ENCODE assay signal across 13 mouse cellular contexts in genomic region chr12:80005227-80005919, GRCm38 (mm10).
DNase-seq lines count a peak whose midpoint lies in the region; ATAC-seq and TF ChIP-seq lines count a peak whose summit lies in the region.
"Had no signal": no experiment of that assay in that cellular context is flagged by ENCODE, and none has a peak within 500 bp of the region (broad histone marks: within the 10 kb centered on the region; RNA-seq: fewer than 3 reads in every experiment).

No protein-coding gene starts in this region.

- no peak overlapping the region for H3K27ac ChIP-seq in liver, embryonic 14.5 days
- H3K27ac ChIP-seq in liver, embryonic 11.5 days (ENCODE audit: low read depth, low read length): no peak overlapping the region
- peak overlapping the region; percentile 76 for H3K27ac ChIP-seq in heart, embryonic 12.5 days (ENCODE audit: poor library complexity, severe bottlenecking)
- no peak overlapping the region for H3K27ac ChIP-seq in stomach, postnatal 0 days (replicated peaks)
- no peak overlapping the region for H3K27ac ChIP-seq in midbrain, postnatal 0 days (ENCODE audit: low read depth, low read length)
- H3K27ac ChIP-seq: forebrain, embryonic 15.5 days; neural tube, embryonic 15.5 days had no signal

- H3K27me3 ChIP-seq in liver, embryonic 14.5 days (ENCODE audit: control insufficient read depth, insufficient read depth, low read length): no peaks in the 10 kb centered on the region
- H3K27me3 ChIP-seq in liver, embryonic 11.5 days (replicated peaks; ENCODE audit: control insufficient read depth, insufficient read depth, low read length): no peaks in the 10 kb centered on the region
- no peaks in the 10 kb centered on the region for H3K27me3 ChIP-seq in heart, embryonic 12.5 days (replicated peaks)
- H3K27me3 ChIP-seq in stomach, postnatal 0 days (ENCODE audit: control insufficient read depth, insufficient read depth, low read length): no peaks in the 10 kb centered on the region
- no peaks in the 10 kb centered on the region for H3K27me3 ChIP-seq in midbrain, postnatal 0 days (ENCODE audit: insufficient read depth, low read length)
- H3K27me3 ChIP-seq: forebrain, embryonic 15.5 days; neural tube, embryonic 15.5 days had no signal

- WGBS in liver, embryonic 14.5 days (ENCODE audit: insufficient replicate concordance): 76% methylated on average over 13 of the region's 13 CpGs
- WGBS in liver, embryonic 11.5 days: 85% methylated on average over 13 of the region's 13 CpGs
- WGBS in heart, embryonic 12.5 days: 86% methylated on average over 13 of the region's 13 CpGs
- WGBS in stomach, postnatal 0 days: 77% methylated on average over 13 of the region's 13 CpGs
- 89% methylated on average over 13 of the region's 13 CpGs for WGBS in midbrain, postnatal 0 days

- no peak overlapping the region for H3K4me2 ChIP-seq in liver, embryonic 14.5 days (ENCODE audit: low read depth)
- H3K4me2 ChIP-seq in liver, embryonic 11.5 days: no peak overlapping the region
- no peak overlapping the region for H3K4me2 ChIP-seq in heart, embryonic 12.5 days
- no peak overlapping the region for H3K4me2 ChIP-seq in stomach, postnatal 0 days (replicated peaks; ENCODE audit: low read depth)
- H3K4me2 ChIP-seq in midbrain, postnatal 0 days (ENCODE audit: low read depth, low read length, poor library complexity, severe bottlenecking): no peak overlapping the region
- H3K4me2 ChIP-seq: forebrain, embryonic 15.5 days; neural tube, embryonic 15.5 days had no signal

- intact Hi-C loops in heart, postnatal 14 days (cut with DNase I): no loop called here

- H3K9ac ChIP-seq in liver, embryonic 14.5 days (replicated peaks): no peak overlapping the region
- H3K9ac ChIP-seq in liver, embryonic 11.5 days (ENCODE audit: low read depth, low read length): no peak overlapping the region
- no peak overlapping the region for H3K9ac ChIP-seq in heart, embryonic 12.5 days
- no peak overlapping the region for H3K9ac ChIP-seq in stomach, postnatal 0 days (ENCODE audit: low read length)
- H3K9ac ChIP-seq in midbrain, postnatal 0 days (replicated peaks; ENCODE audit: low read length, poor library complexity, severe bottlenecking): no peak overlapping the region
- H3K9ac ChIP-seq: forebrain, embryonic 15.5 days; neural tube, embryonic 15.5 days had no signal

- DNase-seq in heart, adult 11 months: peak; percentile 97
- no peak for DNase-seq in heart, postnatal 14 days
- DNase-seq in liver, embryonic 14.5 days (ENCODE audit: low read depth in 3 of 3, low spot score in 3 of 3): no peak
- DNase-seq in liver, embryonic 11.5 days (ENCODE audit: low spot score): no peak
- no peak for DNase-seq in stomach, postnatal 0 days (ENCODE audit: low spot score)
- no peak for DNase-seq in midbrain, postnatal 0 days (ENCODE audit: low spot score)
- DNase-seq: adrenal gland, postnatal 10 days; cerebellum, postnatal 36 days; kidney, adult 11 months; right cerebral cortex, adult 18-20 months had no signal

- no peak for TF ChIP-seq EP300 in liver, embryonic 14.5 days (IDR thresholded peaks at IDR 0.05; ENCODE audit: low read depth)
- TF ChIP-seq EP300 in stomach, postnatal 0 days (optimal IDR thresholded peaks at IDR 0.05): no peak

- no peak for ATAC-seq in liver, embryonic 14.5 days (ENCODE audit: insufficient read depth)
- no peak for ATAC-seq in liver, embryonic 11.5 days (replicated peaks; ENCODE audit: low FRiP score)
- no peak for ATAC-seq in heart, embryonic 12.5 days (ENCODE audit: insufficient number of reproducible peaks, low FRiP score)
- ATAC-seq in stomach, postnatal 0 days (ENCODE audit: low FRiP score, low TSS enrichment): no peak
- no peak for ATAC-seq in midbrain, postnatal 0 days (ENCODE audit: low FRiP score)
- ATAC-seq: forebrain, embryonic 15.5 days had no signal

- peaks cover 2 to 8% of the 10 kb centered on the region in 2 experiments; a peak in 2 of 4 replicates for H3K4me1 ChIP-seq in liver, embryonic 14.5 days (replicated peaks; ENCODE audit: control insufficient read depth in 2 of 2, insufficient read depth in 2 of 2, low read length in 1 of 2)
- H3K4me1 ChIP-seq in liver, embryonic 11.5 days (replicated peaks; ENCODE audit: control insufficient read depth, insufficient read depth, low read length): peaks cover 11% of the 10 kb centered on the region
- H3K4me1 ChIP-seq in heart, embryonic 12.5 days (replicated peaks): peaks cover 43% of the 10 kb centered on the region
- H3K4me1 ChIP-seq in stomach, postnatal 0 days (replicated peaks; ENCODE audit: control insufficient read depth, insufficient read depth): peaks cover 7% of the 10 kb centered on the region; the same call in 1 of the 2 replicates
- H3K4me1 ChIP-seq in midbrain, postnatal 0 days (ENCODE audit: insufficient read depth, low read length): no peaks in the 10 kb centered on the region
- H3K4me1 ChIP-seq: forebrain, embryonic 15.5 days had no signal

- no peaks in the 10 kb centered on the region for H3K9me3 ChIP-seq in liver, embryonic 14.5 days (ENCODE audit: control insufficient read depth, low read length)
- H3K9me3 ChIP-seq in liver, embryonic 11.5 days (ENCODE audit: control insufficient read depth, low read length): no peaks in the 10 kb centered on the region
- H3K9me3 ChIP-seq in heart, embryonic 12.5 days (replicated peaks): no peaks in the 10 kb centered on the region
- no peaks in the 10 kb centered on the region for H3K9me3 ChIP-seq in stomach, postnatal 0 days (ENCODE audit: control insufficient read depth, low read length)
- H3K9me3 ChIP-seq in midbrain, postnatal 0 days (ENCODE audit: low read length): no peaks in the 10 kb centered on the region
- H3K9me3 ChIP-seq: forebrain, embryonic 15.5 days; neural tube, embryonic 15.5 days had no signal

- TF ChIP-seq CTCF in liver, embryonic 14.5 days (IDR thresholded peaks at IDR 0.05; ENCODE audit: low read depth): peak; percentile 27
- peak; percentile 37 for TF ChIP-seq CTCF in stomach, postnatal 0 days (IDR thresholded peaks at IDR 0.05; ENCODE audit: low read depth)
- no peak for TF ChIP-seq CTCF in midbrain, postnatal 0 days (IDR thresholded peaks at IDR 0.05)

- no peak overlapping the region for H3K4me3 ChIP-seq in liver, embryonic 14.5 days (ENCODE audit: insufficient read depth in 1 of 2, low read depth in 2 of 2, low read length in 2 of 2)
- no peak overlapping the region for H3K4me3 ChIP-seq in liver, embryonic 11.5 days (ENCODE audit: low read depth, low read length)
- H3K4me3 ChIP-seq in heart, embryonic 12.5 days: no peak overlapping the region
- no peak overlapping the region for H3K4me3 ChIP-seq in stomach, postnatal 0 days (ENCODE audit: low read depth, low read length)
- no peak overlapping the region for H3K4me3 ChIP-seq in midbrain, postnatal 0 days (ENCODE audit: low read depth, low read length)
- H3K4me3 ChIP-seq: forebrain, embryonic 15.5 days; neural tube, embryonic 15.5 days had no signal

- no peaks in the 10 kb centered on the region for H3K36me3 ChIP-seq in liver, embryonic 14.5 days (replicated peaks; ENCODE audit: control insufficient read depth, insufficient read depth, low read depth)
- no peaks in the 10 kb centered on the region for H3K36me3 ChIP-seq in liver, embryonic 11.5 days (ENCODE audit: control insufficient read depth, insufficient read depth, low read length)
- H3K36me3 ChIP-seq in heart, embryonic 12.5 days: no peaks in the 10 kb centered on the region
- no peaks in the 10 kb centered on the region for H3K36me3 ChIP-seq in stomach, postnatal 0 days (ENCODE audit: control insufficient read depth, insufficient read depth, low read length)
- H3K36me3 ChIP-seq in midbrain, postnatal 0 days (ENCODE audit: insufficient read depth, low read length): no peaks in the 10 kb centered on the region
- H3K36me3 ChIP-seq: forebrain, embryonic 15.5 days; neural tube, embryonic 15.5 days had no signal
